Mouse (Mus musculus): ENCODE results near the gene Dysf.

Gene Dysf

DNA sequence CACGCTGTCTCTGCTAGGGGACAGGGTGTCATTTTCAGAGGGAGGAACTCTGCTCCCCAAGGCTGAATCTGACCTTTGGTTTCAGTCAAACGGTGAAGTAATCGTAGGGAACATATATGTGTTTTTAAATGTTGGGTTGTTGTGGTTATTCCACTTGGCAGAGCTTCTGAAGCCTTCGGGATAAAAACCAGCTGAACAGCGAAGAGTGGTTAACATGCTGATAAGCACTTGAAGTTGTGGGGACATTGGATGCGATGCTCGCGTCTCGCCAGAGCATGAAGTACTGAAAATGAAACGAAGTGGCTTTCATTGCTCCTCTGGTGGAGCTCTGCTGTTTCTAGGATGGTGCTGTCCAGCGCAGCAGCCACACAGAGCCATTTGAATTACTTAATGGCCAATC lies 102.7 kb downstream of the Dysf start:
- DNase-seq (ENCODE audit: low read depth, low spot score), result no peak

GRCm38 (mm10) chr6:84119731-84120530 lies 111.5 kb downstream of the Dysf start:
- peak; percentile 23 for DNase-seq (ENCODE audit: low read depth, low spot score)

DNA sequence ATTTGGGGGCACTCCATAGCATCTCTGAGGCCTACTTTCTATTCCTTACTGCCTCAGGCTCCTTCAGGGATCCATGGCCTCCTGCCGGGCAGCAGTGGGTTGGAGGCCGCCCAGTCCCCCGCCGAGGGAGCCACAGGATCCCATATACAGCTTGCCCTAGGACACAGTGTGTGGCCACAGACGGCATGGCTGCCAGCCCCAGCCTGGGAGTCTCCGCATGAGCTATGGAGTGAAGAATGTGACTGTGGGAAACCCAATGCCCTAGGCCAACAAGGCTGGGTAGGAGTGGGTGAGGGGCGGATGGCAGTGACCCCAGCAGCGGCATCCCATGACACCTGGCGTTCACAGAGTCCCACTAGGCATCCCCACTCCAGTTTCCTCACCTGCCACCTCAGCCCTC lies 116.2 kb downstream of the Dysf start:
- DNase-seq (ENCODE audit: low read depth, low spot score), result no peak

DNA sequence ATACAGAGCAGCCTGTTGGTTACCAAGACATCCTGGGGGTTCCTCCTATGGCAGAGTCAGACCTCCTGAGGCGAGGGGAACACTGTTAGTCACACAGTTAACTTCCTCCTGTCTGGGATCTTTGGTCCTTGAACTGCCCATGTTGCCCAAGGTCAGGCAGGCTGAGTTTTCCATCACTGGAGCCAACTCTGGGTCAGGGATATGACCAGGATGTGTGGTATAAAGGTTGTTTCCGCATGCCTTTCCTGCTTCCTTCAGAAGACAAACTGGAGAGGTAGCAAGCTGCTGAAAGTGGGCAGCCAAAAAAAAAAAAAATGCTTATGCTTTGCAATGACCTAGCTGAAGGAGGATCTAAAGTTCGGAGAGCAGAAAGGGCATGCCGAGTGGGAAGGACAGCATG lies 116.7 kb downstream of the Dysf start:
- DNase-seq (ENCODE audit: low read depth, low spot score), result no peak

DNA sequence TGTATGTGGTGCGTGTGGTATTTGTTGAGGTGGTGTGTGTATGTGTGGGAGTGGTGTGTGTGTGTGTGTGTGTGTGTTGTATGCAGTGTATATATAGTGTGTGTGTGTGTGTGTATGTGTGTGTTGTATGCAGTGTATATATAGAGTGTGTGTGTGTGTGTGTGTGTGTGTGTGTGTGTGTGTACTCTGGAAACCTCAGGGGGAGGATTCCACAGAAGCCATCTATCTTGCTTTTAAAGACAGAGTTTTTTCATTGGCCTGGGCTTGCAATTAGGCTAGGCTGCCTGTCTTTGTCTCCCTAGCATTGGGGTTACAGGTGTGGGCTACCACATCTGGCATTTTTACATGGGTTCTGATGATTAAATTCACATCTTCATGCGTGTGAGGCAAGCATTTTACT lies 119.8 kb downstream of the Dysf start:
- DNase-seq (ENCODE audit: low read depth, low spot score), result no peak

DNA sequence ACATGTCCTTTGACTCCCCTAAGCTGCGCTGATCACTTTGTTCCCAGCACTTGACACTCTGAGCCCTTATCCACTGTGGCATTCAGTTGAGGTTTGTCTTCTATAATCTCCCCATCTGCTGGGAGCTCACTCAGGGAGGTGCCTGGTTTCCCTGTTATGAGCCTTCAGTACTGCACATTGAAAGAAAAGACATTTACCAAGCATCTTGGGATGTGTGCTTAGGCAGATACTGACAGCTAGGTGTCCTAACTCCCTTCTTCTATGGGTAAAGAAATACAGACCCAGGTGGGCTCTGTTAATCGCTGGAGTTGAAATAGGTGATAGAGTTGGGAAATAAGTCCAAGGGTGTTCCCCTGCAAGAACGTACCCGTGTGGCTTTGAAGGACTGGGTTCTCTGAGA lies 122.5 kb downstream of the Dysf start:
- DNase-seq (ENCODE audit: low read depth, low spot score), result no peak

GRCm38 (mm10) chr6:84131539-84131938 lies 123.1 kb downstream of the Dysf start:
- peak; percentile 36 for DNase-seq (ENCODE audit: low read depth, low spot score)

GRCm38 (mm10) chr6:84133053-84133452 lies 124.7 kb downstream of the Dysf start:
- no peak for DNase-seq (ENCODE audit: low read depth, low spot score)

- DNase-seq (ENCODE audit: low read depth, low spot score), result no peak
Measured at GRCm38 (mm10) chr6:84133996-84134721, 125.8 kb downstream of the Dysf start.

- DNase-seq (ENCODE audit: low read depth, low spot score), result peak; percentile 92
Measured at GRCm38 (mm10) chr6:84134722-84135394, 126.5 kb downstream of the Dysf start.

DNA sequence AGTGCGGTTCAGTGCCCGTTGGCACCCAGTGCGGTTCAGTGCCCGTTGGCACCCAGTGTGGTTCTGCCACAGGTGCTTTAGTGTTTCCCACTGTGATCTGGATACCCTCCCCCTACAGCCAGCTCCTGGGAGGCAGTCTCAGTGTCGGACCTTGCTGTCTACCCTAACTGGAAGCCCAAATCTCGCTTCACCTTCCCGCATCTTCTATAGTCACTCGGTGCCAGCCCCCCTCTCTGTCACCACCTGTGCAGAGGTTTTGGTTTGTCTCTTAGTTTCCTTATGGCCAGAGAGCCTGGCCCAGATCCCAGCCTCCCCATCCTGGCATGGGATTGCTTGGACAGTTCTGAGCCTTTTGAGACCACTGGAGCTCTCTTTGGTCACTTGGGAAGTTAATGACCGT lies 127.3 kb downstream of the Dysf start:
- no peak for DNase-seq (ENCODE audit: low read depth, low spot score)

DNA sequence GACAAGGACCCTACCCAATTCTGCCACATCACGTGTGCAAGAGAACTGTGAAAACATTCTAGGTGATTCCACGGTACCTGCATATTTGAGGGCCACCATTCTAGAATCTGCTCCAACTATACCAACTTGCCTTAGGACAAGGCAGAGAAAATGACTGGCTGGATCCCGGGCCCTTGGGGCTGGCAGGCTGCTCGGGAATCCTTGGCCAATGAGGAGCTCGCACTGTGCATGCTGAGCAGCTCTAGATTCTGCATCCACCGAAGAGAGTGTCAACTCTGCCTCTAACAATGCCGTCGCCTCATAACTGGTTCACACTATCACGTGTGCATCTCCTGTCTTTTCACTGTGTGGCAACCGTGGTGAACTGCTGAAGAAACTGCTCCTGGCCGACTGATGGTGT lies 128.0 kb downstream of the Dysf start:
- no peak for DNase-seq (ENCODE audit: low read depth, low spot score)

GRCm38 (mm10) chr6:84139932-84140331 lies 131.5 kb downstream of the Dysf start:
- DNase-seq (ENCODE audit: low read depth, low spot score), result peak; percentile 63

DNA sequence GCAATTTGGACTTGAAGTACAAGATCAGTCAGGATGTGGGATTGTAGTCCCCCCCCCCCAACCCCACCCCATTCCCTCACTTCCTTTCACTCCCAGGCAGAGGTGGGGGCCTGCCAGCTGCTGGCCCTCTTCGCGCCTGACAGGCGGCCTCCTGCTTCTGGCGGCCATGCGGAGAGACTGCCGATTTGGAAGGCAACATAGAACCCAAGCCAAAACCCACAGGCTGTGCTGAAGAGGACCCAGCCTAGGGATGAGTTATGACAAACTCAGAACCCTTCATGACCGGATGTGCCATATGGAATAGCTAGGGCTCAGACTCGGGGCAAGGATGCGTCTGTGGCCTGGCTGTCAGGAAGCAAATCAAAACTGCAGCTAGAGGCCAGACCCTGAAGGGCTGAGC lies 134.1 kb downstream of the Dysf start:
- DNase-seq (ENCODE audit: low read depth, low spot score), result peak; percentile 32

DNA sequence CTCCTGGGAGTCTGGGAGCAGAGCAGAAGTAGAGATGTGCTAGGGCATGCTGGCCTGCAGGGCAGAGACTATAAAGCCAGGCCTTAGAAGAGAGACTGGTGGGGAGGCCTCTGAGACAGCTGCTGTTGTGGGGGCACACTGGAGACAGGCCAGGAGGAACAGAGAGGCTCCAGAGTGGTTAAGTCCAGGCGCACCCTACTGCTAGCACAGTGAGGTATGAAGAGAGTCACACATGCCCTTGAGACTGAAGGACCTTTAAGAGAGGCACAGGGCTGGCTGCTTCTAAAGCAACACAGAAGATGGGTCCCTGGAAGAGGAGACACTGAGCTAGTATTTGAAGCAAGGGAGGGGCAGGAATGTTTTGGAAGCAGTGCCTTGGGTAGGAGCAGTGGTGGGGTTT lies 134.9 kb downstream of the Dysf start:
- DNase-seq (ENCODE audit: low read depth, low spot score), result no peak

DNA sequence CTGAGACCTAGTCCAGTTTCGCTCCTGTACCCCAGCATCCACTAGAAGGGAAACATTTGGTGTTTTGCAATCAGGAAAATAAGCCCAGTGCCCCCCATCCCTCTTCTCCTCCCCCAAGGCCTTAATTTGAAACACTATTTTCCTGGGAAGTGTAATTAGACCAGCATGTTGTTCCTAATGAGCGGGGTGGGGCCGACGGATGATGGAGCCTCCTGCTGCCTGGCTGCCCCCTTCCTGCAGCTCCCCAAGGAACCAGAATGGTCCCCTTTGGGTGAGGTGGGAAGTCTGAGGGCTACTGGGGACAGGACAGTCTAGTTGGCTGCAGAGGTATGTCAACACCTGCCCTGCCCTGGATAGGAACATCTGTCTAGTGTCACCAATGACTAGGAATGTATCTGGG lies 136.0 kb downstream of the Dysf start:
- DNase-seq (ENCODE audit: low read depth, low spot score), result no peak

DNA sequence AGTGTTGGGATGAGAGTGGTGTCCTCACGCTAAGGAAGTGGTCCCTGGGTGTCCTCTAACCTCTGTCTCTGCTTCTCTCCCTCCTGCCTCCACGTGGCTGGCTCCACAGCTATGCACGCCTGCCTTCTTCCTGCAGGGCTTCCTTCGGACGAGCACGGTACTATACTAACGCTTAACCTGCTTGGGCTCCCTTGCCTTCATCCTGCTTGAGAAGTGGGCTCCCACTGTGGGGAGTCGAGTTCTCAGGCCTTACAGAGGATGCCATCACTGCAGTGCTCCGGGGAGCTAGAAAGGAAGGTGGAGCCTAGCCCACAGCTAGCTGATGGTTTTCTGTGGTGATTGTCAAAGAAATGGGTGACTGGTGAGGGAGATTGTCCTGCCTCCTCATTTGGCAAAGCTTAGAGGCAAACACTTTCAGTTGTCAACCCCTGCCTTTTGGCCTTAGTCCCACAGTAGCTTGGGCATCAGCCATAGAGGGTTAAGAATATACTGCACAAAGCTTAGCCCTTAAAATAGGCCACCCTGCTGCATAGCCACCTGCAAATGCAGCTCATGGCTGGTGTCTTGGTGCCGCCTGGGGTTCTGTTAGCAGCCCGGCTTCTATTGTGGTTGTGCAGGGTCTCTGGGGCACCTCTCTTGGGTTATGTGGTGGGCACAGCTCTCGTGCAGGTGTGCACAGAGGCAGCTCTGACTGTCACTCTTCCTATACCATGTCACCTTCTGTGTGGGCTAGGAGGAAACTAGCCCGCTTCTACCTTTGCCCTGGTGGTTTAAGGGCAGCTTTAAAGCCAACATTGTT lies 139.0 kb downstream of the Dysf start:
- DNase-seq (ENCODE audit: low read depth, low spot score), result no peak

GRCm38 (mm10) chr6:84148470-84148869 lies 140.1 kb downstream of the Dysf start:
- DNase-seq (ENCODE audit: low read depth, low spot score), result peak; percentile 46

DNA sequence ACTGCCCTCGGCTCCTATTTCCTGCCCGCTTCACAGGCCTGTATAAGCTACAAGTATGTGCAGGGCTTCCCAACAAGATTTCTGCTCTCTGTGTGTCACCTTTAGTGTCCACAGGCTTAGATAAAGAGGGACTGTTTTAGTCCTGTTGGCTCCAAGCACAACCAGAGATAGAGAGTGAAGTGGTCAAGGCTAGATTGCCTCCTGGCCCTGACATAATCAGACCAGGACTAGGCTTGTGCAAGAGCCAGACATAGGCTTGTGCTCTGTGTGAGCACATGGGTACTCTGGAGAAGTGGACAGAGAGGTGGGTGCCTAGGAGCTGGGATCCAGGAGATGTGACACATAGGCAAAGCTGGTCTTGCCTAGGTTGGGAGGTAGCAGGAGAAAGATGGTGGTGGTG lies 146.1 kb downstream of the Dysf start:
- DNase-seq (ENCODE audit: low read depth, low spot score), result no peak

DNA sequence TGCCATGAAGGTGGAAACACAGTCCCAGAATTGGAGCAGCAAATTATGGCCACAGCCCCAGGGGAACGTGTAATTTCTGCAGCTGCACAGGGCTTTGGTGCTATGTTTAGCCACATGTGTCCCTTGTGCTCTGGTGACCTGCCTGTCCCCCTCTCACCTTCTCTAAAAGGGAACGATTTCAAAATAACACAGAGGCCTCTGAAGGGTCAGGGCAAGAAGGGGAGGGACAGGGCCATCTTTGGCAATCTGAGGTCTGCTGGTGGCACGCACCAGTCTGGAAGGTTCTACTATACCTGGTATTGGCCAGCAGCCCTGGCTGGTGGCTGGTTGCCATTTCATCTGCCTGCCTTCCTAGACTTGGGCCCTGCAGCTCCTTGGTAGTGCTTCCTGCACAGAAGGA lies 147.4 kb downstream of the Dysf start:
- DNase-seq (ENCODE audit: low read depth, low spot score), result peak; percentile 30

GRCm38 (mm10) chr6:84156481-84157025 lies 148.2 kb downstream of the Dysf start:
- no peak for DNase-seq (ENCODE audit: low read depth, low spot score)

DNA sequence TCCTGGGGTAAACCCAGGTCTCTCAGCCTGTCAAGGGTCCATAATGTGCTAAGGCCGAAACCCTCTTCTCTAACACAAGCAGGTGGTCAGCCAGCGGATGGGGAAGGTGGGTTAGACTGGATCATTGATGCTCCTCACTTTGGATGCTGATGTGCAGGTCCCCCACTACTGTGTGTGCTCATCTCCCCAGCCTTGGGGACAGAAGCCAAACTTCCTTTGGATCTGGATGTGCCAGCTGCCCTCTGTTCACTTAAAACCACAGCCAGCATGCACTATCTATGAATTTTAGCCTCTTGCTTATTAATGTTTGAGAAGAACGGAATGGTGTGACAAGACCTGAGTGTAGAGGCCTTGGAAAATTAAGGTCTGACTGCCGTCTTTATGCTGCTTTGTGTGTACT lies 150.7 kb downstream of the Dysf start:
- no peak for DNase-seq (ENCODE audit: low read depth, low spot score)

Measured in brain, adult 2 months (tissue).